Mouse (Mus musculus) MEL (cell line): ENCODE results near the gene Fam98c.

ENCODE experiments used
- CHD2 ChIP-seq: IDR thresholded peaks from 2 replicates; pipeline ENCODE4 v1.6.1; 2011; ENCODE audit warnings: low read length, improper control_type of control experiment
- CTCF ChIP-seq, 3 experiments: IDR thresholded peaks in 2 of 3; conservative IDR thresholded peaks in 1 of 3; 2 replicates each; pipeline ENCODE4 v1.5.1; 2011 to 2012; ENCODE audit warnings: low read length in 3 of 3, low read depth in 2 of 3, mild to moderate bottlenecking in 2 of 3, improper control_type of control experiment in 1 of 3, inconsistent platforms in 1 of 3, mixed read lengths in 1 of 3, moderate library complexity in 1 of 3; ENCODE audit not compliant: control insufficient read depth in 1 of 3, insufficient read depth in 1 of 3, poor library complexity in 1 of 3, severe bottlenecking in 1 of 3
- EP300 ChIP-seq, 2 experiments: IDR thresholded peaks; 2 replicates each; pipeline ENCODE4 v1.6.1; 2011; ENCODE audit warnings: improper control_type of control experiment in 2 of 2, low read length in 2 of 2, low read depth in 1 of 2, mild to moderate bottlenecking in 1 of 2
- ETS1 ChIP-seq: IDR thresholded peaks from 2 replicates; pipeline ENCODE4 v1.6.1; 2012; ENCODE audit warnings: low read depth, mild to moderate bottlenecking, inconsistent platforms, low read length, improper control_type of control experiment, moderate library complexity
- MAFK ChIP-seq: IDR thresholded peaks from 2 replicates; pipeline ENCODE4 v1.6.1; 2011; ENCODE audit warnings: low read depth, mild to moderate bottlenecking, low read length, improper control_type of control experiment, borderline replicate concordance
- MAX ChIP-seq: IDR thresholded peaks from 2 replicates; pipeline ENCODE4 v1.6.1; 2011; ENCODE audit warnings: low read length, improper control_type of control experiment
- MAZ ChIP-seq: IDR thresholded peaks from 2 replicates; pipeline ENCODE4 v1.6.1; 2012; ENCODE audit warnings: low read depth, mild to moderate bottlenecking, inconsistent platforms, low read length, improper control_type of control experiment
- POLR2A ChIP-seq, 2 experiments: IDR thresholded peaks; 2 replicates each; pipeline ENCODE4 v1.6.1; 2011 to 2012; ENCODE audit warnings: low read length in 2 of 2, mild to moderate bottlenecking in 2 of 2, control low read depth in 1 of 2, improper control_type of control experiment in 1 of 2, low read depth in 1 of 2, moderate library complexity in 1 of 2; ENCODE audit not compliant: control insufficient read depth in 1 of 2, insufficient read depth in 1 of 2, poor library complexity in 1 of 2
- TBP ChIP-seq: IDR thresholded peaks from 2 replicates; pipeline ENCODE4 v1.8.0; 2011; ENCODE audit warnings: low read depth, low read length, improper control_type of control experiment
- TCF12 ChIP-seq: IDR thresholded peaks from 2 replicates; pipeline ENCODE4 v1.6.1; 2014; ENCODE audit warnings: low read depth, mild to moderate bottlenecking, inconsistent platforms, low read length, improper control_type of control experiment, moderate library complexity
- USF1 ChIP-seq: IDR thresholded peaks from 2 replicates; pipeline ENCODE4 v1.6.1; 2014; ENCODE audit warnings: low read depth, mild to moderate bottlenecking, inconsistent platforms, low read length, improper control_type of control experiment, moderate library complexity

DNA sequence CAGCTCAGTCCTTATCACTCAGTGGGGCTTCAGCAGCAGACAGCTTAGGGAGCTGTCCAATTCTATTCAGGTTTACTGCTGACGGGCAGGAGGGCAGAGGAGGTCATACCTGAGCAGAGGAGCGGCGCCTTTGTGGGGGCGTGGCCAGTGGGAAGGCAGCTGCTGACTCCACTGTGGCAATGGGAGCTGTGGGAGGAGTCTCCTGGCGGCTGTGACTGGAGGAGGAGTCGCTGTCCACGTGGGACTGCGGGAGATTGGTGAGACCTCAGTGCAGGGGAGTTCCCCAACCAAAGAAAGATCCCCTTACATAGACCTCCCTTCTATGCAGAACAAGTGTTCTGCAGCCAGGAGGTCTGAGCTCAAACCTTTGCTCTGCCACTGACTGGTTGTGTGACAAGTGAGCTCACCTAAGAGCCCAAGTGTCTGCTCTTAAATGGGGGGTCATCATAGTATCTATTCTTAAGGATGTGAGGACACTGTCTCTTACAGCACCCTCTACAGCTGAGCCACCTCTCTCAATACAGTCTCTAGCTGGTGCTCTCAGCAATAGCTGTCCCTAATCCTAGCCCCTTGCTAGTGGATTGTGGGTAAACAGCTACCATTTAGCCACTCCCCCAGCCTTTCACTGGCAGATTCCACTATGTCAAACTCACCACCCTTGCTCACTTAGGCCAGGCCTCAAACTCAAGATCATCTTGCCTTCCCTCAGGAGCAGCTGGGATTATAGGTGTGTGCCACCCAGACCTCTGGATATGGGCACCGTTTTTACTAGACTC, 6.9 kb upstream of the Fam98c start:
- TF ChIP-seq TCF12 (no peak), MAX (no peak), USF1 (no peak), CHD2 (no peak), EP300 (IDR thresholded peaks at IDR 0.05; ENCODE audit: low read depth in 1 of 2, low read length in 2 of 2) (no peak), POLR2A (IDR thresholded peaks at IDR 0.05; ENCODE audit: control insufficient read depth in 1 of 2, insufficient read depth in 1 of 2, low read depth in 1 of 2, low read length in 2 of 2, poor library complexity in 1 of 2) (no peak), ETS1 (no peak), CTCF (IDR thresholded peaks at IDR 0.05 in 2 of 3, conservative IDR thresholded peaks at IDR 0.05 in 1 of 3; ENCODE audit: control insufficient read depth in 1 of 3, insufficient read depth in 1 of 3, low read depth in 2 of 3, low read length in 3 of 3, poor library complexity in 1 of 3, severe bottlenecking in 1 of 3) (no peak), MAFK (no peak), TBP (no peak), MAZ (no peak)
